Mouse (Mus musculus) hematopoietic stem cell, adult 5-6 weeks (primary cell): ENCODE results near the gene Zfp202. TPM values are rescaled to one million over a fixed set of nuclear protein-coding genes. Genes with fewer than 3 reads are reported as not detected.
A peak's percentile ranks its signal among the peaks of the same experiment; 100 is the strongest.

Source experiments
- ATAC-seq, 2 experiments: fragments of 125-278 bp in 1 of 2; replicated peaks in 1 of 2; 2 replicates each; pipeline ENCODE4 v1.8.0; 2016 to 2017; ENCODE audit warnings: inconsistent platforms in 2 of 2, mild to moderate bottlenecking in 2 of 2, moderate number of reproducible peaks in 2 of 2, low read depth in 1 of 2, moderate TSS enrichment in 1 of 2; ENCODE audit not compliant: low FRiP score in 2 of 2, poor library complexity in 2 of 2, severe bottlenecking in 2 of 2, insufficient read depth in 1 of 2, low TSS enrichment in 1 of 2
- total RNA-seq: library from RNA; stranded (forward); fragments of 172-1452, 232-1000 nt; gene quantifications from 2 replicates; pipeline ENCODE4 v1.2.3, GENCODE M21; 2017

Zfp202 gene
- total RNA-seq, 1 experiment from 2014 or later, result 5.4 TPM

- ATAC-seq, result no peak
These were observed 42.3 kb downstream of the Zfp202 start for GRCm38 (mm10) chr9:40234233-40235072.

DNA sequence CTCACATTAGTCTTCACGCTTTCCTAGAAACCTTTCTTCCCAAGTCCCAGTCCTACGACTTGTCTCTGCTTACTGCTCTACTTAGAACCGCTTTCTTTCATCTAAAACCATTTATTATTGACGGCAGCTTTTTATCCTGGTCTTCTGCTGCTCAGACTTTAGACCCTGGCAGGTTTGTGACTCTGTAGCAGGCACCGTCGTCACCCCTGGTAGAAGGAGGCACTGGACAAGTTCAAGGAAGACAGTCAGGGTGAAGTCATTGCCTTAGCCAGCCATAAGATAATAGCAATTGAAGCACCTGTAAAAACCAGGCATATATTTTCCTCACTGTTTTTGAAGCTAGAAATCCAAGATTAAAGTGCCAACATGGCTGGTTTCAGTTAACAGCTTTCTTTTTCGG is 43.1 kb downstream of the Zfp202 start:
- ATAC-seq, result no peak

DNA sequence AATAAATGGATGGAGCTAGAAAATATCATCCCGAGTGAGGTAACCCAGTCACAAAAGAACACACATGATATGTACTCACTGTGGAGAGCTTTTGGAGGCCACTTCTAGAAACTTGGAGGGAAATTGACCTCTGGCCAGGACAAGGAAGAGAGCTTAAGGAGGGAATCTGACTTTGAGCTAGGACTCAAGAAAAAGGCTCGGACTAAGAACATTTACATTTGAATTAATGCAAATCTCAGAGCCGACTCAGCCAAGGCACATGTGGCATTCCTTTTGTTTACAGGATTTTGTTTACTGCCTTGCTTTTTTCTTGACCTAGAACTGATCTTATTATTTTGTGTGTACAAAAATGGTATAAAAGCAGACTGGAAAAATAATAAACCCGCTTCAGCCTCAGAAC is 47.6 kb downstream of the Zfp202 start:
- ATAC-seq, result no peak

- no peak for ATAC-seq
These were observed 48.2 kb downstream of the Zfp202 start for GRCm38 (mm10) chr9:40240311-40240710.

GRCm38 (mm10) chr9:40241223-40241801 is 49.2 kb downstream of the Zfp202 start:
- peak; percentile 78 to 83 for ATAC-seq

DNA sequence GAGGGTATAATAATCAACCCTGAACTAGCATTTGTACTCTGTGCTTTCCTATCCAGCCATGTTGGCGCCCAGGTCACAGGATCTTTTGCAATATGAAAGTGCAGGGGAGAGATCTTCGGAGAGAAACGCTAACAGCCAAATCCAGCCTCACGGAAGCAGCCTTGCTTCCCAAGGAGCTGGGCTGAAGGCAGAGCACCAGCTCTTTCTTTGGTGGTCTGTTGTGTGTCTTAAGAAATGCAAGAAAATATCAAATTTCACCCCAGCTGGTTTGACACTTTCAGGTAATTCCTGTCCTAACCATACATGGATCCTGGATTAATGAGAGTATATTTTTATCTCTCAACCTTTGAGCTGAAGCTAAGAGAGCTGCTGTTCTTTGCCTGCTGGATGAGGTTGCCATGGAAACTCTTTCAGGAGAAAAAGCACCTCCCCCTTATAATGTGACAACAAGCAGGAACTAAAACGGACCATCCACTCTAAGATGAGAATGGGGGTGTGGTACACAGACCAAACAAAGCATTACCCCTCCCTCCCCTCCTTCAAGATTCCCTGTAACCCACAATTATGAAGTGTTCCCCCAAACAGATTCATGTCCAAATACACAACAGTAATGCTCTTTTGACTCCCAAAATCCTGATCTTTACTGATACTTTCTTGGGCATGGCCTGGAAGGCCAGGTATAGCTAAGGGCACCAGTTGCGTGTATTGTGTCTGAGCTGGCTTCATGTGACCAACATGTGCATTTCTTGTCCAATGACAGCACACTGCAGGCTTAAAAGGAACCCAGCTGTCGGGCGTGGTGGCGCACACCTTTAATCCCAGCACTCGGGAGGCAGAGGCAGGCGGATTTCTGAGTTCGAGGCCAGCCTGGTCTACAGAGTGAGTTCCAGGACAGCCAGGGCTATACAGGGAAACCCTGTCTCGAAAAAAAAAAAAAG is 50.1 kb downstream of the Zfp202 start:
- peak in 1 of 2 experiments; percentile 28; a peak in 1 of 4 replicates for ATAC-seq

GRCm38 (mm10) chr9:40245466-40245865 is 53.4 kb downstream of the Zfp202 start:
- no peak for ATAC-seq

DNA sequence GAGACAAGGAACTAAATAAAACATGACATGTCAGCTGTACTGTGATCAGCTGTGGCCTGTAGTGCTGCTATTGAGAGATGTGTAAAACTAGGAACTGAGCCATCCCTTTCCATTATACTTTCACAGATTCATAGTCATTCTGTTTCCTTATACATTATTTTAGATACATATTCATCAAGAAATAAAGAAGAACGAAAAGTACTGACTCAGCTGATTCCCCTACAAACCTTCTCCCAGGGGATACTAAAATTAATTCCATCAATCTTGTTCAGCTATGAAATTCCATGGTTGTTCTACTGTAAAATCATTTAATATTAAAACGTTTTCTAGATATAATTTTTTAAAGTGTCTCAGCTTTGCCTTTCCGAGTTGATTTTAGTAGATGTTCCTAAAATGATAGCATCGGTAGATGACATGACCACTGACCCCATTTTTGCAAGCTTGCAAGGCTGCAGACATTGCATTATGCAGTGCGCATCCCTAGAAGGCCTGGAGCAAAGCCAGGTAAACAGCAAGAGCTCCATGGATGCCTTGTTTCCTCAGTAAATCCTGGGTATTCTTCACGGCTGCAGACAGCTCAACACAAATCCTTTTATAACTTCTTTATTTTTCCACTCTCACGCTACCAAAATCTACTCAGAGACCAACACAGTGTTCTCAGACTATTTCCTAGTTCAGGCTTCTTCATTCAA is 54.0 kb downstream of the Zfp202 start:
- ATAC-seq, result no peak

- no peak for ATAC-seq
These were observed 54.6 kb downstream of the Zfp202 start for GRCm38 (mm10) chr9:40246702-40247101.

- ATAC-seq, result no peak
These were observed 57.0 kb downstream of the Zfp202 start for GRCm38 (mm10) chr9:40249106-40249505.

DNA sequence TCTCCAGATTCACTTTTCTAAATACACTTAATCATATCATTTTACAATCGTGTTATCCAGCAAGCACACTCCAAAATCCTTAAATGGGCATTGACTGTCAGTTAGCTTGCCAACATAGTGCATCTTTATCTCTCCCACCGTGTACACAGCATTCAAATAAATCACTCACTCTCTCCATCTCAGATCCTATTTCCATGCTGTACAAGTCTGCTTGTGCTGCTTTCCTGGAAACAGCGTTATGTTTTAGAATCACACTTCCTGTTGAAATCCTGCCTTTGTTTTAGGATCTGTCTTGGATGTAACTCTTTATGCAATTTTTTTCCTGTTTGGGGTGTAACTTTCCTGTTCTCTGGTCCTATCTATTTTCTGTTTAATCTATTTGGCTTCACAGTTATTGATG is 60.3 kb downstream of the Zfp202 start:
- no peak for ATAC-seq

Other genes with a start within 250 kb of the Zfp202 start
- not detected in 2 replicates for gene Olfr975, start 240.3 kb upstream of the Zfp202 start, total RNA-seq
- gene Olfr976, start 231.2 kb upstream of the Zfp202 start, total RNA-seq, result not detected in 2 replicates
- gene Olfr978, start 200.2 kb upstream of the Zfp202 start, total RNA-seq, result not detected in 2 replicates
- not detected in 2 replicates for gene Olfr979, start 188.9 kb upstream of the Zfp202 start, total RNA-seq
- gene Olfr980, start 182.7 kb upstream of the Zfp202 start, total RNA-seq, result not detected in 2 replicates
- gene Olfr981, start 170.9 kb upstream of the Zfp202 start, total RNA-seq, result not detected in 2 replicates
- gene Olfr982, start 118.5 kb upstream of the Zfp202 start, total RNA-seq, result not detected in 2 replicates
- gene Olfr983, start 98.7 kb upstream of the Zfp202 start, total RNA-seq, result not detected in 2 replicates
- not detected in 2 replicates for gene Olfr984, start 78.1 kb upstream of the Zfp202 start, total RNA-seq
- gene Olfr985, start 62.1 kb upstream of the Zfp202 start, total RNA-seq, result not detected in 2 replicates
- not detected in 2 replicates for gene Tmem225, start 44.2 kb upstream of the Zfp202 start, total RNA-seq
- gene Olfr986, start 11.4 kb upstream of the Zfp202 start, total RNA-seq, result not detected in 2 replicates
- 1.5 and 2.9 TPM in 2 replicates for gene Scn3b, start 76.9 kb downstream of the Zfp202 start, total RNA-seq